Mouse (Mus musculus) kidney, adult 2 months (tissue): Measurements from ENCODE around the gene Fga. TPM values are rescaled to one million over a fixed set of nuclear protein-coding genes. Genes with fewer than 3 reads are reported as not detected.

Experiments
- DNase-seq: peaks from one replicate; pipeline ENCODE4 v3.0.0; 2021
- H3K27ac ChIP-seq: fragments of 200-500 bp; 2 replicates; pipeline ENCODE4 v1.5.1; 2012; ENCODE audit warnings: low read depth, low read length, control low read depth, inconsistent platforms; ENCODE audit not compliant: insufficient read depth
- H3K27me3 ChIP-seq: fragments of 200-500 bp; replicated peaks from 2 replicates; pipeline ENCODE4 v1.6.1; 2012; ENCODE audit warnings: mild to moderate bottlenecking, moderate library complexity, low read length, inconsistent platforms; ENCODE audit not compliant: control insufficient read depth, insufficient read depth
- H3K36me3 ChIP-seq: fragments of 200-500 bp; 2 replicates; pipeline ENCODE4 v1.6.1; 2012; ENCODE audit warnings: mild to moderate bottlenecking, moderate library complexity, low read length, inconsistent platforms; ENCODE audit not compliant: control insufficient read depth, insufficient read depth
- H3K4me1 ChIP-seq: fragments of 200-500 bp; 2 replicates; pipeline ENCODE4 v1.6.1; 2011; ENCODE audit warnings: low read length; ENCODE audit not compliant: control insufficient read depth, insufficient read depth
- H3K4me3 ChIP-seq: fragments of 200-500 bp; 2 replicates; pipeline ENCODE4 v1.5.1; 2011; ENCODE audit warnings: mild to moderate bottlenecking, low read depth, low read length, control low read depth; ENCODE audit not compliant: insufficient read depth
- CTCF ChIP-seq: fragments of 200-500 bp; conservative IDR thresholded peaks from 2 replicates; pipeline ENCODE4 v1.5.1; 2011; ENCODE audit warnings: low read depth, mild to moderate bottlenecking, control low read depth, low read length, moderate library complexity, mixed read lengths; ENCODE audit not compliant: insufficient read depth, insufficient read length
- POLR2A ChIP-seq: fragments of 200-500 bp; IDR thresholded peaks from one replicate; pipeline ENCODE4 v1.6.1; 2011; ENCODE audit warnings: low read depth, low read length, control low read depth
- WGBS: fragments of 180-500 bp; shearing (Covaris S2); methylation state at CpG from one replicate; pipeline ENCODE4 v1.1.7; 2018; 5-methylcytosine and 5-hydroxymethylcytosine counted together
- polyA plus RNA-seq: library from polyadenylated mRNA; depleted of rRNA; stranded (reverse); fragments of >200 nt; gene quantifications from 2 replicates; pipeline ENCODE4 v1.2.3, GENCODE M21; 2012

Gene Fga
- polyA plus RNA-seq, 1 experiment, result 5.5 TPM

DNA sequence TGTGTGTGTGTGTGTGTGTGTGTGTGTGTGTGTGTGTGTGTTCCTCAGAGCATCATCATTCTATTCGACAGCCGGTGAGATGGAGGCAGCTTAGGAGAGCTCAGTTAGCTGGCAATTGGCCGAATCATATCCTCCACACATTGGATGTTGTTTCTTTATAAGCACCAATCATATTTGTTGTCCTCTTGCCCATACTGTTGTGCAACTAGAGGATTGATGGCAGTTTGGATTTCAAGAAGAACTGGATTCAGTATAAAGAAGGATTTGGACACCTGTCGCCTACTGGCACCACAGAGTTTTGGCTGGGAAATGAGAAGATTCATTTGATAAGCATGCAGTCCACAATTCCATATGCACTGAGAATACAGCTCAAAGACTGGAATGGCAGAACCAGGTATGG is 14.7 kb upstream of the Fga start:
- no peaks in the 10 kb centered on the region for H3K27me3 ChIP-seq
- H3K36me3 ChIP-seq, result no peaks in the 10 kb centered on the region
- WGBS, result 87% methylated on average over 4 of the region's 4 CpGs
- TF ChIP-seq POLR2A, result no peak
- no peak for TF ChIP-seq CTCF
- H3K27ac ChIP-seq, result no peak overlapping the region
- peaks cover 5% of the 10 kb centered on the region; the same call in 1 of the 2 replicates for H3K4me1 ChIP-seq
- DNase-seq, result no peak
- H3K4me3 ChIP-seq, result no peak overlapping the region

GRCm38 (mm10) chr3:83011565-83011964 is 14.3 kb upstream of the Fga start:
- Histone ChIP-seq H3K36me3 (no peaks in the 10 kb centered on the region), H3K27ac (no peak overlapping the region), H3K27me3 (no peaks in the 10 kb centered on the region), H3K4me1 (peaks cover 5% of the 10 kb centered on the region; the same call in 1 of the 2 replicates), H3K4me3 (no peak overlapping the region)
- whole genome bisulfite sequencing, result 53% methylated on average over 4 of the region's 4 CpGs
- TF ChIP-seq CTCF (no peak), POLR2A (no peak)
- DNase-seq, result no peak

DNA sequence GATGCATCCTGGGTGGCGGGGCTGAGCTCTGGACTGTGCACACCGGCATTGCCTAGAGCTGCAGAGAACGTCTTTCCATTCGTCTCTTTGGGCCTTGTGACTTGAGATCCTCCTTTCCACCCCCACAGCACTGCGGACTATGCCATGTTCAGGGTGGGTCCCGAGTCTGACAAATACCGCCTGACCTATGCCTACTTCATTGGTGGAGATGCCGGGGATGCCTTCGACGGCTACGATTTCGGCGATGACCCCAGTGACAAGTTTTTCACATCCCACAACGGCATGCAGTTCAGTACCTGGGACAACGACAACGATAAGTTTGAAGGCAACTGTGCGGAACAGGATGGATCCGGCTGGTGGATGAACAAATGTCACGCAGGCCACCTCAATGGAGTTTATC is 13.2 kb upstream of the Fga start:
- no peak for DNase-seq
- TF ChIP-seq CTCF (no peak), POLR2A (no peak)
- WGBS, result 89% methylated on average over 19 of the region's 19 CpGs
- no peak overlapping the region for H3K4me3 ChIP-seq
- no peaks in the 10 kb centered on the region for H3K27me3 ChIP-seq
- H3K4me1 ChIP-seq, result peaks cover 5% of the 10 kb centered on the region; the same call in 1 of the 2 replicates
- H3K27ac ChIP-seq, result no peak overlapping the region
- no peaks in the 10 kb centered on the region for H3K36me3 ChIP-seq

GRCm38 (mm10) chr3:83013951-83014350 is 11.9 kb upstream of the Fga start:
- TF ChIP-seq POLR2A (no peak), CTCF (no peak)
- Histone ChIP-seq H3K4me3 (no peak overlapping the region), H3K27me3 (no peaks in the 10 kb centered on the region), H3K27ac (no peak overlapping the region), H3K4me1 (peaks cover 5% of the 10 kb centered on the region; the same call in 1 of the 2 replicates), H3K36me3 (no peaks in the 10 kb centered on the region)
- no peak for DNase-seq
- WGBS, result 81% methylated on average over 10 of the region's 10 CpGs

DNA sequence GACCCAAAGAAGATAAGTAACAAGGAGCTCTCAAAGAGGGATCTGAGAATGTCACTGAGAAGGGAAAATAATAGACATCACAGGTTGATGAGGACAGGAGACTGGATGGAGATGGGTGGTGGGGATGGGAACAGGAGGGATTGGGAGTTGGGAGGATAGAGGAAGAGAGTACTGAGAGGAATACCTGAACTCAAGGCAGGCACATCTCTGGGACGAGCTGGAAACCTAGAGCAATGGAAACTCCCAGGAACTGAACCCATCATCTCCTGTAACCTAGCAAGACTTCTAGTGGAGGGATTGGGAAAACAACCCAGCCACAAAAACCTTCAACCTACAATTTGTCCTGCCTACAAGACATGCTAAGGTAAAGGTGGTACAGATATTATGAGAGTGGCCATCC is 9.6 kb upstream of the Fga start:
- H3K27me3 ChIP-seq, result no peaks in the 10 kb centered on the region
- no peak overlapping the region for H3K4me3 ChIP-seq
- no peak for TF ChIP-seq CTCF
- TF ChIP-seq POLR2A, result no peak
- no peaks in the 10 kb centered on the region for H3K36me3 ChIP-seq
- DNase-seq, result no peak
- H3K4me1 ChIP-seq, result peaks cover 4% of the 10 kb centered on the region; the same call in 1 of the 2 replicates
- no peak overlapping the region for H3K27ac ChIP-seq
- 71% methylated on average over 1 of the region's 1 CpGs for WGBS

DNA sequence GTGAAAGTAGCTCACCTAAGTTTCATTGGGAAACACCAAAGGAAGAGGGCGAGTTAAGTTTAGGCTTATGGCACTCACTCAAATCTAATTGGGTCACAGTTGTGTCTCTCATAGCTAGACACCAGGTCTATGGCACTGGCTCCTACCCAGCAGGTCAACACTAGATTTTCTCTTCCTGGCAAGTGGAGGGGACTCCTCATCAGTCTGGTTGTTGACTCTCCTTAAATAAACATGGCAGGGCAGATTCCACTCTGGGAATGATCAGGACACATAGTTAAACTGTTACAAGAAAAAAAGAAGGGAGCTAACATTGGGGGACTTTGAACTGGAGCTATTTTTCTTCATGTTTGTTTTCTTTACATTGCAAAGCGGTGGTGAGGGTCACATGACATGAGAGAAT is 5.5 kb upstream of the Fga start:
- DNase-seq, result peak; percentile 61
- TF ChIP-seq POLR2A, result no peak
- no peak for TF ChIP-seq CTCF
- peaks cover 7% of the 10 kb centered on the region; the same call in 1 of the 2 replicates for H3K4me1 ChIP-seq
- no peaks in the 10 kb centered on the region for H3K27me3 ChIP-seq
- no peak overlapping the region for H3K4me3 ChIP-seq
- 61% methylated on average over 2 of the region's 2 CpGs for WGBS
- H3K36me3 ChIP-seq, result no peaks in the 10 kb centered on the region
- H3K27ac ChIP-seq, result no peak overlapping the region; the same call in 1 of the 2 replicates

DNA sequence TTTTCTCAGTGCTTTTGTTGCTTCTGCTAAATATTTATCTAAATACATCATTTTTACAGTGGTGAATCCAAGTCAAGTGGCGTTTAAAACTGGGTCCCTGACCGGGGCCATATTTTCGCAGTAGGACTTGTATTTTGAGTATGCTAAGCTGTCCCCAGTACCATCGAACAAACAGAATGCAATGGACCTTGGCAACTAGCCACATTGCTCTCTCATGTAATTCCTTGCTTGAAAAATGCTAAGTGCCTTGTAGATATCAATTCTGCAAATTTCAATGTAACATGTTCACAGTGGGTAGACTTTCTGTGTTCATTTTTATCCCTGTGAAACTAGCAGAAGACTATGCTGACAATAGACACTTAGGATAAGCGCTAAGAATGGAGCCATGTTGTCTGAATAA is 4.7 kb upstream of the Fga start:
- H3K4me3 ChIP-seq, result no peak overlapping the region
- peak; percentile 35 for DNase-seq
- peaks cover 7% of the 10 kb centered on the region; the same call in 1 of the 2 replicates for H3K4me1 ChIP-seq
- H3K27me3 ChIP-seq, result no peaks in the 10 kb centered on the region
- H3K27ac ChIP-seq, result no peak overlapping the region
- H3K36me3 ChIP-seq, result no peaks in the 10 kb centered on the region
- TF ChIP-seq POLR2A, result no peak
- no peak for TF ChIP-seq CTCF
- 79% methylated on average over 5 of the region's 5 CpGs for WGBS
